Mouse (Mus musculus) limb, embryonic 15.5 days (tissue): ENCODE measurements around the gene Msi1. TPM values are rescaled to one million over a fixed set of nuclear protein-coding genes. Genes with fewer than 3 reads are reported as not detected.

Experiments used
- ATAC-seq: fragments of 200-750 bp; cut with Nextera tagmentation; 2 replicates; pipeline ENCODE4 v1.8.0; 2017; ENCODE audit warnings: low read depth, moderate TSS enrichment; ENCODE audit not compliant: insufficient number of reproducible peaks, low FRiP score, low TSS enrichment
- H3K27ac ChIP-seq: fragments of 300-500 bp; sonication (generic); 2 replicates; pipeline ENCODE4 v1.5.1; 2015; ENCODE audit warnings: moderate library complexity, mild to moderate bottlenecking, inconsistent platforms
- H3K27me3 ChIP-seq: fragments of 300-500 bp; sonication (generic); 2 replicates; pipeline ENCODE4 v1.6.1; 2015; ENCODE audit warnings: inconsistent platforms
- H3K36me3 ChIP-seq: fragments of 300-500 bp; sonication (generic); 2 replicates; pipeline ENCODE4 v1.6.1; 2015; ENCODE audit warnings: inconsistent platforms
- H3K4me1 ChIP-seq: fragments of 300-500 bp; sonication (generic); 2 replicates; pipeline ENCODE4 v1.6.1; 2015; ENCODE audit warnings: inconsistent platforms
- H3K4me2 ChIP-seq: fragments of 300-500 bp; sonication (generic); 2 replicates; pipeline ENCODE4 v1.6.1; 2015; ENCODE audit warnings: mild to moderate bottlenecking, inconsistent platforms
- H3K4me3 ChIP-seq: fragments of 300-500 bp; sonication (generic); 2 replicates; pipeline ENCODE4 v1.5.1; 2015; ENCODE audit warnings: mild to moderate bottlenecking, inconsistent platforms
- H3K9ac ChIP-seq: fragments of 300-500 bp; sonication (generic); 2 replicates; pipeline ENCODE4 v1.6.1; 2015; ENCODE audit warnings: inconsistent platforms
- H3K9me3 ChIP-seq: fragments of 300-500 bp; sonication (generic); 2 replicates; pipeline ENCODE4 v1.6.1; 2016; ENCODE audit warnings: inconsistent platforms
- WGBS: fragments of 180-500 bp; shearing (Covaris S2); methylation state at CpG from one replicate; pipeline ENCODE4 v1.1.7; 2015; 5-methylcytosine and 5-hydroxymethylcytosine counted together
- polyA plus RNA-seq: library from polyadenylated mRNA; unstranded; fragments of >200 nt; fragmentation: Nextera tagmentation; extraction: Ambion mirVana; gene quantifications from 2 replicates; pipeline ENCODE4 v1.2.1, GENCODE M21; 2015

Msi1 gene
- 8.2 and 8.4 TPM in 2 replicates for polyA plus RNA-seq

DNA sequence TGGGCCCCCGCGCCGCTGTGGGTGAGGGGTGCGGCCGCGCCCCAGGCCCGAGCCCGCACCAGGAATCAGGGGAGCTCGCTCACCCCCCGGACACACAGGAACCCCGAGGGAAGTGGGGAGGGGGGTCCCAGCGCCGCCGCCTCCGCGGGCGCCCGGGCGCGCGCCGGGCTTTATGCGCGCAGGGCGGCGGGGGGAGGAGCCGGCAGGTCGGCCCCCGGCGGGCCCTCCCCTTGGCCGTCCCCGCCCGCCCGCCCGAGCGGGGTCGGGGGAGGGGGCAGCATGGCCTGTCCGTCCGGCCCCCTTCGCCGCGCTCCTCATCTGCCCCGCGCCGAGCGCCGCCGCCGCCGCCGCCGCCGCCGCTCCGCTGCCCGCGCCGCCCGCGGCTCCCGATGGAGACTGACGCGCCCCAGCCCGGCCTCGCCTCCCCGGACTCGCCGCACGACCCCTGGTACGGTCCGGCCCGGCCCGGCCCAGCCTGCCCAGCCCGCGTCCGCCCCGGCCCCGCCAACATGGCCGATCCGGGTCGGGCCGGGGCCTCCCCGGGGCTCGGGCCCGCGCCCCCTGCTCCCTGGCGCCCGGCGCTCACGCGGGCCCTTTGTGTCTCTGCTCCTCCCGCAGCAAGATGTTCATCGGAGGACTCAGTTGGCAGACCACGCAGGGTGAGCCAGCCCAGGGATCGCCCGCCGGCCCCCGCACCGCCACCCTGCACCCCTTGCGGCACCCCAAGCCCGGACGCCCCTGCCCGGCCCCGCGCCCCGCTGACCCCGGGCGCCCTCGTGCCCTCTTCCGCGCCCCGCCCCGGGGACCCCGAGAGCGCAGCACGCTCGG, at the start of gene Msi1:
Gene Msi1 (plus strand): TSS at position 241 of the 828 bp plus-strand sequence.
- WGBS = 1% methylated on average over 64 of the region's 117 CpGs
- 0 out of 2 replicates have a peak, but pooled peaks cover 6% of the 10 kb centered on the region for H3K36me3 ChIP-seq
- peak within 1 kb of the TSS; percentile 74 for H3K27ac ChIP-seq
- no peaks in the 10 kb centered on the region for H3K27me3 ChIP-seq
- peak; percentile 79 for ATAC-seq
- H3K4me1 ChIP-seq = peaks cover 35% of the 10 kb centered on the region
- peak within 1 kb of the TSS; percentile 95 for H3K4me3 ChIP-seq
- H3K9ac ChIP-seq = peak within 1 kb of the TSS; percentile 87
- H3K4me2 ChIP-seq = peak within 1 kb of the TSS; percentile 89
- H3K9me3 ChIP-seq = no peaks in the 10 kb centered on the region

DNA sequence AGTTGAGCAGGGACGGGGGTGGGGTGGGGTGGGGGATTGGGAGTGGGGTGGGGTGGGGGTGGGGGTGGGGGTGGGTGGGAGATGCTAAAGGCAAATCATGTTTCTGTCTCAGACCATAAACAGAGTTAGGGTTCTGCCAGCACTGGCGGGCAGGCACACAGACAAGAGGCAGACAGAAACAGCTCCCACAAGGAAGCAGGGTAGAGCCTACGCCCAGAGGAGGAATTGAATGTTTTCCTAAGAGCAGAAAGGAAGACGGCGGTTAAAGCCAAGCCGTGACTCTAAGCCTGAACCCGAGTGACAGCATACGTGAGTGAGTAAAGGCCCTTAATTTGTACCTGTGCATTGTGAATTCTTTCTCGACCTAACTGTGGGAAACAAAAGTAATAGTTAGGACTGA, 37.5 kb upstream of the Msi1 start:
- ATAC-seq = no peak
- Histone ChIP-seq H3K4me3 (no peak overlapping the region), H3K36me3 (no peaks in the 10 kb centered on the region), H3K9me3 (no peaks in the 10 kb centered on the region), H3K4me2 (no peak overlapping the region), H3K4me1 (peaks cover 12% of the 10 kb centered on the region; the same call in 1 of the 2 replicates), H3K27me3 (no peaks in the 10 kb centered on the region), H3K9ac (no peak overlapping the region), H3K27ac (no peak overlapping the region)
- 27% methylated on average over 9 of the region's 9 CpGs for WGBS

GRCm38 (mm10) chr5:115392969-115393368, 36.4 kb upstream of the Msi1 start:
- WGBS = 91% methylated on average over 1 of the region's 1 CpGs
- H3K27ac ChIP-seq = no peak overlapping the region
- H3K36me3 ChIP-seq = no peaks in the 10 kb centered on the region
- H3K4me2 ChIP-seq = no peak overlapping the region
- H3K9me3 ChIP-seq = no peaks in the 10 kb centered on the region
- no peak overlapping the region for H3K4me3 ChIP-seq
- peaks cover 15% of the 10 kb centered on the region; the same call in 1 of the 2 replicates for H3K4me1 ChIP-seq
- no peak overlapping the region for H3K9ac ChIP-seq
- no peaks in the 10 kb centered on the region for H3K27me3 ChIP-seq
- no peak for ATAC-seq

DNA sequence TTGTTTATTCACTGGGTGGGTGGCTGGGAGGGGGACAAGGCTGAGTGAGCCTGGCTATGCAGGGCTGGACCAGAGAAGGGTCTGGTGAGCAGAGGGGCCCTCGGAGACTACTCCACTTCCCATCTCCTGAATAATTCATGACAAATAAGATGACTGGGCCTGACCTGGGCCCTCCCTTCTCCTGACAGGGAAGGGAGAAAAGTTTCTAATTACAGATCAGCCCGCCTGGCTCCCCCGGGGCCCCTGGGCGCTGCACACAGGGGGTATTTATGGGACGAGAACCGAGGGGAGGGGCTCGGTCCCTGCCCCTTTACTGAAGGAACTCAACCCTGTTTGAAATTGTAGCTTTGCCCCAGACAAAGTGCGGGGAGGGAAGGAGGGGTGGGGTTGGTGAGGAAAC, 35.2 kb upstream of the Msi1 start:
- H3K27me3 ChIP-seq = no peaks in the 10 kb centered on the region
- H3K4me1 ChIP-seq = peaks cover 22% of the 10 kb centered on the region; the same call in 1 of the 2 replicates
- no peak for ATAC-seq
- H3K4me2 ChIP-seq = peak overlapping the region; percentile 10; the same call in 1 of the 2 replicates
- WGBS = 8% methylated on average over 8 of the region's 8 CpGs
- H3K27ac ChIP-seq = no peak overlapping the region
- H3K36me3 ChIP-seq = no peaks in the 10 kb centered on the region
- no peaks in the 10 kb centered on the region for H3K9me3 ChIP-seq
- no peak overlapping the region for H3K4me3 ChIP-seq
- H3K9ac ChIP-seq = no peak overlapping the region

DNA sequence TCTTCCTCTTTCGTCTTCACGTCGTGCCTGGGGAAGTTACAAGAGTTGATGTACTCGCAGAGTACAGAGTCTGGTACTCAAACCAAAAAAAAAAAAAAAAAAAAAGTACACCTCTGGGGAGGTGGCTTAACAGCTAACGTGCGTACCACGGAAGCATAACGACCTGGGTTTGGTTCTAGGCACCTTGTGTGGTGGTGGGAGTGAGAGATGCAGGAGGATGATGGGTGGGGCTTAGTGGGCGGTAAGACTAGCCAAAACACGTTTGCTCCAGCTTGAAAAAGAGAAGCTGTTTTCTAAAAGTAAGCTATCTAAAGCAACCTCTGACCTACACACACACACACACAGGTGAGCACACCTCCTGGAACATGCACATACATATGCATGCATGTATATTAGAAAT, 34.6 kb upstream of the Msi1 start:
- Histone ChIP-seq H3K9me3 (no peaks in the 10 kb centered on the region), H3K9ac (no peak overlapping the region)
- WGBS = 16% methylated on average over 10 of the region's 10 CpGs

GRCm38 (mm10) chr5:115396654-115397053, 32.7 kb upstream of the Msi1 start:
- H3K27me3 ChIP-seq = no peaks in the 10 kb centered on the region

More for the DNA sequence above, 34.6 kb upstream of the Msi1 start:
- Histone ChIP-seq H3K36me3 (no peaks in the 10 kb centered on the region), H3K4me2 (no peak overlapping the region), H3K27me3 (no peaks in the 10 kb centered on the region), H3K4me1 (peaks cover 22% of the 10 kb centered on the region; the same call in 1 of the 2 replicates), H3K27ac (no peak overlapping the region), H3K4me3 (no peak overlapping the region)
- ATAC-seq = no peak

DNA sequence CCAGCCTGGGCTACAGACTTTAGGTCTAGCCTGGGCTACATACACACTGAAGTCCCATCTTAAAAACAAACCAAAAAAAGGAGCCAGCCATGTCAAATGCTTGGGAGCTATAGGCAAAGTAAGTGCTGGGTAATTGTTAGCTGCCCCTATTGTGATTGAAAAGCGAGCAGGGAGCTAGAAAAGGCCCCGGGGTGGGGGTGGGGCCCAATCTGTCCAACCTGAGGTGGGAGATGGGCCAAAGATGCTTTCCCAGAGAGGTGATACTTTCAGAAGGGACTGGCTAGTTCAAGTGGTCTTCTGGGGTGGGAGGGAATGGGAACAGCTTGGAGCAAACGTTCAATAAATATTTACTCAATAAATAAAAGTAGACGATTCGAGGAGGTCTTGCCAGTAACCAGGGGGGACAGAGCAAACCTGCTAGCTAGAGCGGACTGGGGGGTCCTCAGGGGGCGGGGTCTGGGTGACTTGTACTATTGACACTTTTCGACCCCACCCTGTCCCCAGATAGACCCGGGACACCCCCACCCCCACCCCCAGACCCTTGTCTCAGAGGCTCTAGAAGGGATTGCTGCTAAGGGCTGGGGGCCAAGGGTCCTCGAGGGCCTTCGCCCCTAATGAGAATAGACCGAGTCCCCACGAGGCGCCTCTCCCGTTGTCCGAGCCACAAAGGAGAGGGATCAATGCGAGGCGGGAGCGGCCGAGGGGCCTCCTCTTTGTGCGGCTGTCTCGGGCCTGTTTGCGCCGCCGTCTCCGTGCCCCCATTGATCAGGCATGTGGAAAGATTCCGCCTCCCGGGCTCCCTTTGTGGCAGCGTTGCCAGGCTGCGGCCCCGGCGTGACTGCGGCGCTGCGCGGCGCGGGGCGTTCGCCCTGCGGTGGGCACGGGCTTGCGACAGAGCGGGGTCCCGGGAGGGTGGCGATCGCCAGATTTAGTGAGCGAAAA, 31.3 kb upstream of the Msi1 start:
- Histone ChIP-seq H3K27me3 (no peaks in the 10 kb centered on the region), H3K9ac (peak overlapping the region; percentile 50), H3K4me3 (peak overlapping the region; percentile 44), H3K36me3 (no peaks in the 10 kb centered on the region), H3K9me3 (no peaks in the 10 kb centered on the region), H3K27ac (0 out of 2 replicates have a peak overlapping the region, but pooled peaks have one; percentile 27), H3K4me2 (peak overlapping the region; percentile 92), H3K4me1 (peaks cover 19% of the 10 kb centered on the region; the same call in 1 of the 2 replicates)
- no peak for ATAC-seq
- 6% methylated on average over 42 of the region's 48 CpGs for WGBS

More at GRCm38 (mm10) chr5:115396654-115397053, 32.7 kb upstream of the Msi1 start:
- Histone ChIP-seq H3K9ac (no peak overlapping the region), H3K9me3 (no peaks in the 10 kb centered on the region), H3K36me3 (no peaks in the 10 kb centered on the region), H3K4me1 (peaks cover 22% of the 10 kb centered on the region; the same call in 1 of the 2 replicates), H3K4me2 (no peak overlapping the region), H3K4me3 (no peak overlapping the region), H3K27ac (0 out of 2 replicates have a peak overlapping the region, but pooled peaks have one; percentile 3)
- no peak for ATAC-seq
- WGBS = 59% methylated on average over 11 of the region's 11 CpGs

DNA sequence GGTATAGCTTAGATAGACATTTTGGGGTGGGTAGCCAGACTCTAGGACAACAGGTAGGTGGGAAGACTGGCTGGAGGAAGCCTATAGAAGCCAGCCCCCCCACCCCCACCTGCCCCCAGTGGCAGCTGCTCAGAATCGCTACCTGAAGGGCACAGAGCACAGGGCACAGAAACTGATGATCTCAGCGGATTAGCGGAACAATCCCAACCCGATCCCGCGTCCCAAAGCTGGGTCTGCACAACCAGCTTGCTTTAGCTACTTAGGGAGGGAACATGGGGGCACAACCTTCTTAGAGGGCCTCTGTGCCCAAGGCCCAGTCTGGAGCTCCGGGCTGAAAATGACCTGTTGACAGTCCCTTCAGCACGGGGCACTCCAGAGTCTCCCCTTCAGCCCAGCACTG, 27.3 kb upstream of the Msi1 start:
- Histone ChIP-seq H3K36me3 (no peaks in the 10 kb centered on the region), H3K4me3 (no peak overlapping the region), H3K27me3 (no peaks in the 10 kb centered on the region), H3K4me1 (peaks cover 22% of the 10 kb centered on the region), H3K9ac (no peak overlapping the region), H3K4me2 (no peak overlapping the region), H3K27ac (no peak overlapping the region), H3K9me3 (no peaks in the 10 kb centered on the region)
- no peak for ATAC-seq
- WGBS = 90% methylated on average over 8 of the region's 8 CpGs

GRCm38 (mm10) chr5:115403436-115404140, 25.8 kb upstream of the Msi1 start:
- Histone ChIP-seq H3K36me3 (no peaks in the 10 kb centered on the region), H3K27me3 (no peaks in the 10 kb centered on the region), H3K4me2 (peak overlapping the region; percentile 45), H3K27ac (no peak overlapping the region), H3K9ac (no peak overlapping the region), H3K4me3 (peak overlapping the region; percentile 21; the same call in 1 of the 2 replicates), H3K4me1 (peaks cover 13% of the 10 kb centered on the region), H3K9me3 (no peaks in the 10 kb centered on the region)
- ATAC-seq = no peak
- WGBS = 32% methylated on average over 17 of the region's 17 CpGs

DNA sequence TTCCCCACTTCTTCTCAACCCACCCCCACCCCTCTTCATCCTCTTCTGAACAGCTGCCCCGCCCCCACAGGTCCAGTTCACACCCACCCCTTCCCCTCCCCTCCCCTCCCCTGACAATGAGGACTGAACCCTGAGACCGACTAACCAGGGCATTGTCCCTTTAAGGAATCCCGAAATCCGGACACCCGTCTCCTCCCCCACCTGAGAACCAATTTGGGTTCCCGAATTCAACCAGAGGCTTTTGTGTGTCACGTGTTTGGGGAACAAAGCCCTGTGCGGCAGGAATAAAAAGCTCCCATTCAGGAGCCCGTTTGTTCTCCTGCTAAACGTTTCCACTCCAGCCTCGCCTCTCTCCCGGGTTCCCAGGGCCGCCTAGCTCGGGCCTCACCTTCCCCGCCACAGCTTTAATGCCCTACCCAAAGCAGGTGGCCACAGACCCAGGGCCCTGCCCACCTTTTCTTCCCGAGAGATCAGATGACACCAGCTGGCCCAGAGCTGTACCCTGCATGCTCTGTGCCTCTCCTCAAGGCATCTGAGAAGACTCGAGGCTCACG, 25.1 kb upstream of the Msi1 start:
- H3K9ac ChIP-seq = no peak overlapping the region
- WGBS = 2% methylated on average over 18 of the region's 18 CpGs

DNA sequence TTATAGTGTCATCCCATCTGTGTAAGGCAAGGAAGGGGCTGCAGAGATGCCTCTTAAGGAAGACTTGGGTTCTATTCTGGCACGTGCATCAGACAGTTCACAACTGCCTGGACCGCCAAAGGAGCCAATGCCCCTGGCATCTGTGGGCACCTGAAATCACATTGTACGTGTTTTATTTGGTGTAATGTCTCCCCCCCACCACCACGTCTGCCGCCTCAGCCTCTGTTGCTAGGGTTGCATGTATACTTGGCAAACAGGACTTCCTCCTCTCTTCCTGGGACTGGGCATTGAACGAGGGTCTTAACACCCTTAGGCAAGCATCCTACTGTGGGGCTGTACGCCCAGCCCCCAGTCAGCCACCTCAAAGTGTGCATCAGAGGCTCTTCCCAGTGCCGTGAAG, 24.2 kb upstream of the Msi1 start:
- 66% methylated on average over 8 of the region's 8 CpGs for WGBS
- Histone ChIP-seq H3K9ac (no peak overlapping the region), H3K36me3 (no peaks in the 10 kb centered on the region), H3K4me2 (no peak overlapping the region), H3K27ac (no peak overlapping the region), H3K4me1 (peaks cover 12% of the 10 kb centered on the region), H3K4me3 (no peak overlapping the region), H3K9me3 (no peaks in the 10 kb centered on the region), H3K27me3 (no peaks in the 10 kb centered on the region)
- no peak for ATAC-seq

More for the DNA sequence above, 25.1 kb upstream of the Msi1 start:
- Histone ChIP-seq H3K36me3 (no peaks in the 10 kb centered on the region), H3K4me3 (peak overlapping the region; percentile 21), H3K4me2 (peak overlapping the region; percentile 45), H3K4me1 (peaks cover 12% of the 10 kb centered on the region), H3K27me3 (no peaks in the 10 kb centered on the region), H3K9me3 (no peaks in the 10 kb centered on the region), H3K27ac (no peak overlapping the region)
- 0 out of 2 replicates have a peak, but pooled peaks have one; percentile 55 for ATAC-seq
